Mouse (Mus musculus): ENCODE results near the gene Nipsnap3b. TPM values are rescaled to one million over a fixed set of nuclear protein-coding genes. Genes with fewer than 3 reads are reported as not detected.

The Nipsnap3b gene
- 10 to 100 TPM; 61.3 to 83.5 TPM for polyA plus RNA-seq (2017; shearing (Covaris generic))

DNA sequence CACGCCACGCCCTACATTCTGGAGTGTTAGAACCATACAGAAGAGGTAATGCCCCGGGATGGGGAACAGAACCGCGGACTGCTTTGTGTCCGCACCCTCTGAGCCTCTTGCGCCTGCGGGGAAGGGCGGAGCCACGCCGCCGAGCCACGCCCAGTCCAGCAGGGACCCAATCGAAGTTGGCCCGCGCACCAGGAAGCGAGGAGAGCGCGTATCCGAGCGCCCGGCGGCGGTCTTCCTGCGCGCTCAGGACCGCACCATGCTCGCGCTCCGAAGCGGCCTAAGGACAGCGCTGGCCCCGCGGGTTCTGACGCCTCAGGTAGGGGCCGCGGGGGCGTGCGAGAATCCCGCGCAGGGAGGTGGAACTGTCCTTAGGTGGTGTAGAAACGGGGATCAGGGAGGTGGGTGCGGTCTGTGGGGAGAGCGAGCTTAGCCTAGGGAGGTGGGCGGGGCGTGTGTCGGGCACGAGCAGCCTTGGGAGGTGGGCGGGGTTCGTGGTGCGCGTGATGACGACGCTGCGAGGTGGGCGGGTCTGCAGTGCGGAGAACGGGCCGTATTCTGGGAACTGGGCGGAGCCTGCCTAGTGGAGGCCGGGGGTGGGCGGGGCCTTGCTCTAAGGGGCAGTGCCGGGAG lies at the start of gene Nipsnap3b:
Gene Nipsnap3b (plus strand): TSS at position 149 of the 630 bp plus-strand sequence.

DNA sequence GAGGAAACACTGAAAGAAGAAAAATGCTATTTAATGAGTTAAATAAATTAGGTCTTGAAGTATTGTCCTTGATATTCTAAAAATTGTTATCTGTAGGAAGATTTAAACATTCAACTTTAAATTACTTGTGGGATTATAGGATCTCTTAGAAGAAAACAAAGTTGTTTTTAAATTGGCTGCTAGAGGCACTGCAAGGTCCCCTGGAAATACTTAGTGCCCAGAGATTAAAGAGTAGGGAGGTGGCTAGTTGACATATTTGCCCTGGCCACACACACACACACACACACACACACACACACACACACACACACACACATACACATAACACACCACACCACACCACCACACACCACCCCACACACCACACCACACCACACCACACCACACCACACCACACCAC lies 47.4 kb upstream of the Nipsnap3b start, which contains the start of gene Olfr270:
Gene Olfr270 (plus strand): TSS at position 301 of the 400 bp plus-strand sequence.

DNA sequence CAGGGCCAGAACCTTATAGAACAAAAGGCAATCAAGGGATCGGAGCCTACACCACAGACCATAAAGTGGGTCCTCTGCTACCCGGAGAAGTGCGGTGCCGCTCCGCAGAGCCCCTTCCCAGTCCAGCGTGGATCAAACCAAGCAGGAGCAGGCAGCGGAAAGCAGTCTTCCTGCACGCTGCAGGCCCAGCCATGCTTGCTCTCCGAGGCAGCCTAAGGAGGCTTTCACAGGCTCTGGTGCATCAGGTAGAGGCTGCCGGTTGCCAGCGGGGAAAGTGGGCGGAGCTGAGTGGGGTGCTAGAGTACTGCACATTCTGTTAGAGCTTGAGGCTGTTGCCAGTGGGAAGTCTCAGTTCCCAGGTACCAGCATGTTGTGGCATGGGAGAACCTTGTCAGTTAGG lies 22.4 kb upstream of the Nipsnap3b start, which contains the start of gene Nipsnap3a:
Gene Nipsnap3a (plus strand): TSS at position 25 of the 400 bp plus-strand sequence.

Other genes starting within 250 kb of the Nipsnap3b start
- under 1 TPM in 1 of 2 experiments, not detected in 1; 0.24 TPM for gene Olfr275, start 197.3 kb upstream of the Nipsnap3b start, polyA plus RNA-seq (2017; shearing (Covaris generic))
- gene Olfr273, start 152.6 kb upstream of the Nipsnap3b start, polyA plus RNA-seq (2017; shearing (Covaris generic)), result 1 to 10 TPM in 1 of 2 experiments, under 1 TPM in 1; 0.68 to 2.7 TPM
- not detected for gene Olfr272, start 92.7 kb upstream of the Nipsnap3b start, polyA plus RNA-seq (2017; shearing (Covaris generic))
- not detected for gene Olfr270, start 47.3 kb upstream of the Nipsnap3b start, polyA plus RNA-seq (2017; shearing (Covaris generic))
- gene Nipsnap3a, start 22.6 kb upstream of the Nipsnap3b start, polyA plus RNA-seq (2017; shearing (Covaris generic)), result under 1 TPM in 1 of 2 experiments, not detected in 1; 0.40 TPM
- gene Abca1, start 148.0 kb downstream of the Nipsnap3b start, polyA plus RNA-seq (2017; shearing (Covaris generic)), result 1 to 10 TPM; 3.8 to 9.1 TPM

Data from inflammation-experienced regulatory T-cells (primary cell).